Mouse (Mus musculus): Measurements from ENCODE around the gene E2f4.

- TF ChIP-seq MAFK (IDR thresholded peaks at IDR 0.05; ENCODE audit: insufficient replicate concordance, low read length), result no peak
- TF ChIP-seq POLR2A (IDR thresholded peaks at IDR 0.05; ENCODE audit: low read depth, low read length), result no peak; the same call in 1 of the 2 replicates
- TF ChIP-seq CTCF (conservative IDR thresholded peaks at IDR 0.05 in 1 of 2, IDR thresholded peaks at IDR 0.05 in 1 of 2; ENCODE audit: low read depth in 2 of 2, low read length in 2 of 2), result no peak
- TF ChIP-seq UBTF (IDR thresholded peaks at IDR 0.05; ENCODE audit: low read depth, low read length), result no peak
- no peak for TF ChIP-seq MAZ (IDR thresholded peaks at IDR 0.05; ENCODE audit: low read depth, low read length)
- TF ChIP-seq TCF12 (IDR thresholded peaks at IDR 0.05; ENCODE audit: low read depth, low read length), result no peak
- no peak for TF ChIP-seq NELFE (IDR thresholded peaks at IDR 0.05; ENCODE audit: low read depth, low read length)
- TF ChIP-seq ZC3H11A (IDR thresholded peaks at IDR 0.05; ENCODE audit: low read depth, low read length), result no peak
- TF ChIP-seq ELF1 (IDR thresholded peaks at IDR 0.05; ENCODE audit: low read depth, low read length), result no peak
- no peak for TF ChIP-seq EP300 (IDR thresholded peaks at IDR 0.05; ENCODE audit: low read length)
- TF ChIP-seq HCFC1 (IDR thresholded peaks at IDR 0.05; ENCODE audit: low read depth, low read length), result no peak
Observed at GRCm38 (mm10) chr8:105331931-105332330, 34.5 kb downstream of the E2f4 start.

Data from CH12.LX (cell line).